Mouse (Mus musculus) retina, embryonic 14.5 days (tissue): ENCODE data around the gene Ssmem1.

Experiments used
- DNase-seq: peaks from one replicate; pipeline ENCODE4 v3.0.0-alpha.2; 2015; ENCODE audit warnings: low spot score

The Ssmem1 gene

DNA sequence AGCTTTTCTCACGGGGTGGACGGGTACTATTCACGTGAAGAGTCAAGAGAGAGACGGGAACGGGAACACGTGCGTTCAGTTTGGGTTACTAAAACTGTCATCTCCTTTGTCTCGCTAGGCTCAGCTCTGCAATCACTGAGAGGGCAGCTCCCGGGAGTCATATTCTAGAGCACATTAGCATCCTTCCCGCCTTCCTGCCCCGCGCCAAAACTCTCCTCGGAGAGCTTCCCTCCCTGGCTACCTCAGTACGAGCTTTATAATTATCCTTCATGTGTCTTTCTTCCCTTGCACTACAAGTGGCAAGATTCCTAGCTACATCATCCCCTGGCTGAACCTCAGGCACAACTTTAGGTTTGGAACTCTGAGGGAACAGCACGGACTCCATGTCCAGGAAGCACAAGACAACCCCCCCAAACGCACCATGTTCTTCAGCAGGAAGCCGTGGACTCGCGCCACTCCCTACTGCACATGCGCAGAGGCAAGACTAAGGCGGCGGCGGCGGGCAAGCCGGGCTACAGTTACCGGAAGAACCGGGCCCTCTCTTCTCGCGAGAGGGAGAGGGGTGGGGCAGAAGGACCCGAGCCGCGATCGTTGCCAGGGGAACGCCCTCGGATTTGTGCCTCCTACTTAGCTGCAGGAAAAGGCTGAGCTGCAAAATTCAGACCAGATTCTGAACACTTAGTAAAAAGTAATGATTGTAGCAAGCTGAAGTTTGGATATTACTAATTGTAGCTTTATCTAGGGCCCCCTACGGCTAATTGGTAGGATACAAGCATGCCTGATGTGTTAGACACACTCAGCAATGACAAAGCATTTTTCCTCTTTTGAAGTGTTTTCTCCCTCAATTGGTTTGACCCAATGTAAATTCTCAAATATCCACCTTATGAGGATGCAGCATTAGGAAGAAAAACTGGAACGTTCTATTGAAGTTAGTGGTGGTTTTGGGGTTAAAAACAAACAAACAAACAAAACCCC, at the start of gene Ssmem1, which contains the start of gene Tmem209:
TSS of gene Ssmem1 (plus strand) at position 585 of the 975 bp plus-strand sequence.
TSS of gene Tmem209 (minus strand) at position 519 of the 975 bp plus-strand sequence.
- DNase-seq = peak; percentile 99

DNA sequence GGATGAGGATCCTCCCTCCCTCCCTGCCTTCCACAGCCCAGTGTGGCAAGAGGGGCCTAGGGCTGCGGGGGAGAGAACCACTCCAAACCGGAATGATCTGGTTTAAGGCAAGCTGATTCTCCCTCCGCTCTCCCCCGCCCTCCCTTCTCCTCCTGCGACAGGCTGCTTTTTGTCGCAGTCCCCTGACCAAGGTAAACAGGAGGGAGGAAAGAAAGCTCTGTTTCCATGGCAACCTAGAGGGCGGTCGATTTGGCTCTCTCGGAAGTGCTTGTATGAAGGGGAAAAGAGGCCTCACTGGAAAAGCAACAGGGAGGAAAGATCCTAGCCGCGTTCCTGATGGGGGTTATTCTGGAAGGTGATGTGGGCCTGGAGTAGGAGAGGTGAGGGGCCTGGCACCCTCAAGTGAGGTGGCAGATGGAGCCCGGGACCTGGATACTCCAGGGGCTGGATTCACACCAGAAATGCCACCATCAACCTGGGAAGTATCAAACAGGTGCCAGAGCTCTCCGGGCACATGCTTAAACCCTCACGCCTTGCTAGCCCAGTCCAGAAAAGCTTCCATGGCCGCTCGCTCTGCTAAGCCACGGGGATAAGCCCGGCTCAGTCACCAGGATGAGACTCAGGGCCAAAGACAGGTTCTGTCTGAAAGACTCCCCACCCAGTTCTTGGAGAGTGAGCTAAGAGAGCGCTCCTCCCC, 48.8 kb upstream of the Ssmem1 start:
- DNase-seq = peak; percentile 89

DNA sequence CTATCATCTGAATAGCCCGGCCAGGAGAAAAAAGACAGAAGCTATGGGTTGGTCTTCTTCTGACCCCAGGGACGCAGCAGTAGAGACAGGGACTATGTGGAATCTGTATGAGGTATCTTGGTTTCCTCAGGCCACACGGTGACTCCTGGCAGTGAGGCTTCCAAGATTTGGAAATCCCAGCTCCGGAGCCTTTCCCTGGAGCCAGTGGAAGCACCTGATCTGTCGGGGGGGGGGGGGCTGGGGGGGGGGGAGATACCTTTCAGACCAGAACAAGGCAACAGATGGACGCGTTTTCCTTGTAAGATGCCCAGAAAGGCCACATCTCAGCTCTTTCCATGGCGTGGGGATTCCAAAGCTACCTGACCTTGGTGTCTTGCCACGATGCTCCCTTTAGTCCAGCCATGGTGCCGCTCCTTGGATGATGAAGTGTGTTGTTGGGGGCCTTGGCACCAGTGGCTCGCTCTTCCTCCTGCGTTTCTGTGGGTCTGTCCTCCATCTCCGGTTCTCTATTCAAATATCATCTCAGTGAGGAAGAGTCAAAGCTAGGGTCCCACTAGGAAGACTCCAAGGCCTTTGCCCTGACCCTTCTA, 47.8 kb upstream of the Ssmem1 start:
- no peak for DNase-seq

DNA sequence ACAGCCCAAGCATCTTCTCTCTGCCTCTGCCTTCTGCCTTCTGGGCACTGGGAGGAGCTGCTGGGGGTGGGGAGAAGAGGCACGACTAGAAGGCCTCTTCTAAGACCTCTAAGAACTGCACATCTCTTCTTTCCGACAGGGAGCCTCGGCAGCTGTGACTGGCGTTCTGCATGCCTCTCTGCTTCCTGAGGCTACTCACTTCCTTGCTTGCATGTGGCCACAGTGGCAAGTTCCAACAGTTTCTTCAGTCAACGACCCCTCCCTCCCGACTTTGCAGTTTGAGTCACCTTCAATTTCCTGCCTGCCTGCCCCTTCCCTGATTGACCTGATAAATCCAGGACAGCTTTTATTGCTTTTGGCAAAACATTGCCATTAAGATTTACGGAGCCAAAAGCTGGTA, 46.8 kb upstream of the Ssmem1 start:
- DNase-seq = no peak

DNA sequence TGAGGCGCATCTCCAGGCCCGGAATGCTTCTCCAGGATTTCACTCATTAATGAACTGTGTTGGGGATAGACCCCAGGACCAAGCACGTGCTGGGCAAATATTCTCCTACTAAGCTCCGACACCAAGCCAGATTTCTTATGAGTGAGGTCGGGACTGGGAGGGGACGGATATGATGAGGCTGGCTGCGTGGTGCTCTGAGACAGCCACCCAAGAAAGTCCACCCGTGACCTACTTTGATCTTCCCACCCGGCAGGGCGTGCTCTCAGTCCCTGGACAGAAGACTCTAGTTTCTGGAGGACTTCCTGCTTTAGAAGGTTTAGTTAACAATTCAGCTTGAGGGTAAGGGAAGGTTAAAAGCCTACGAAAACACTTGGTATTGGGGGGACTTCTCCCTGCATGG, 44.1 kb upstream of the Ssmem1 start:
- no peak for DNase-seq

DNA sequence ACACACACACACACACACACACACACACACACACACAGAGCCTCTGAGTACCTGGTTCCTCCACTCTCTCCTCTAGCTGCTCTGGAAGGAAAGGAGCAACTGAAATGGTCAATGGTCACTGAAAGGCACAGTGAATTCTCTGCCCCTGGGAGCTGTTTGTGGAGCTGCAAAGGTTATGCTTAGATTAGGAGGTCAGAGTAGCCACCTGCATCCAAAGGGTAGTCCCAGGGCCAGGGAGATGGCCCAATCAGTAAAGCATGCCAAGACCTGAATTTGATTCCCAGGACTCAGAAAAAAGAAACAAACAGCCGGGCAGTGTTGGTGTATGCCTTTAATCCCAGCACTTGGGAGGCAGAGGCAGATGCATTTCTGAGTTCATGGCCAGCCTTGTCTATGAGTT, 41.6 kb upstream of the Ssmem1 start:
- no peak for DNase-seq

DNA sequence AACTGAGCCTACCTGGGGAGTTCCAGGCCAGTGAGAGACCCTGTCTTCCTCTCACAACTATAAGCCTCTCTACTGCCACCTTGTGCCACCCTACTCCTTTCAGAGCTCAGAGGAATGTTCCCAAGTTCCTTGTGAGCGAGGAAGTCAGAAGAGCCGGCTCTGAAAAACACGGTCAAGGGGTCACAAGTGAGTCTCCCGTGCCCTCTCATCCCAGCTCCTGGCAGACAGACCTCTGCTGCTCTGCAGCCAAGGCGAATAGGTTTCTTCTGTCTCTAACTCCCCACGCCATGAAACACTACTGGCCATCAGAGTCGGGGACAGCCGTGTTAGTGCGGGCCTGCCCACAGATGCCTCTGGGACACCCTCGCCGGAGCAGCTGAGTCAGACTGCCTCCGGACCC, 41.0 kb upstream of the Ssmem1 start:
- DNase-seq = peak; percentile 67

DNA sequence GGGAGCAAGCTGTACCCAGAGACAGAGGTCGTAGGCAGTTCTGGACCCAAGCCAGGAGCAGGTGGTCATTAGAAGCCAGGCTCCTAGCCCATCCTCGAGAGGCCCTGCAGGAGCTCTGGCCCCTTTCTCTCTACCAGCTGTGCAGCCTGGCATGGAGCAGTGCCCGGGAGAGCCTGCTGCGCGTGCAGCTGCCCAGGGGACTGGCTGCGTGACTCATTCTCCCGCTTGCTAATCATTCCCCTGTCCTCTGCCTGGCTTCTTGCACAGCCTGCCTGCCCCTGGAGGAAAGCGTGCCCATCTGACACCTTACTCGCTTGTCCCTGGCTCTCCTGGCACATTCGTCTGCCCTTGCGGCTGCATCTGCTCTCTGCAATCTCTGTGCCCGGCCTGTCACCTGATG, 40.3 kb upstream of the Ssmem1 start:
- no peak for DNase-seq

DNA sequence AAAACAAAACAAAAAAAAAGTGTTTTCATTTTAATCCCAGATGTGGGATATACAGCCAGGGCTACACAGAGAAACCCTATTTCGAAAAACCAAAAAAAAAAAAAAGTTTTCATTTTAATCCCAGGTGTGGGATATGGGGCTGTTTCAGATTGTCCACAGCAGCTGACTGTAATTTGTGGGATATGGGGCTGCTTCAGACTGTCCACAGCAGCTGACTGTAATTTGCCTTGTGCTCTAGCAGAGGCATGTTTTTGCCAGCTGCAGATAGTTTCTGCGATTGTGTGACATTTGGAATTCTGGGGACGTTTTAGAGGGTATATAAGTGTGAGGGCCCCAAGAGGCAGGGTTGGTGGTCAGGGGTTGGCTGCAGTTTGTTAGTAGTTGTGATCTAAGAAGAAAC, 37.9 kb upstream of the Ssmem1 start:
- no peak for DNase-seq

DNA sequence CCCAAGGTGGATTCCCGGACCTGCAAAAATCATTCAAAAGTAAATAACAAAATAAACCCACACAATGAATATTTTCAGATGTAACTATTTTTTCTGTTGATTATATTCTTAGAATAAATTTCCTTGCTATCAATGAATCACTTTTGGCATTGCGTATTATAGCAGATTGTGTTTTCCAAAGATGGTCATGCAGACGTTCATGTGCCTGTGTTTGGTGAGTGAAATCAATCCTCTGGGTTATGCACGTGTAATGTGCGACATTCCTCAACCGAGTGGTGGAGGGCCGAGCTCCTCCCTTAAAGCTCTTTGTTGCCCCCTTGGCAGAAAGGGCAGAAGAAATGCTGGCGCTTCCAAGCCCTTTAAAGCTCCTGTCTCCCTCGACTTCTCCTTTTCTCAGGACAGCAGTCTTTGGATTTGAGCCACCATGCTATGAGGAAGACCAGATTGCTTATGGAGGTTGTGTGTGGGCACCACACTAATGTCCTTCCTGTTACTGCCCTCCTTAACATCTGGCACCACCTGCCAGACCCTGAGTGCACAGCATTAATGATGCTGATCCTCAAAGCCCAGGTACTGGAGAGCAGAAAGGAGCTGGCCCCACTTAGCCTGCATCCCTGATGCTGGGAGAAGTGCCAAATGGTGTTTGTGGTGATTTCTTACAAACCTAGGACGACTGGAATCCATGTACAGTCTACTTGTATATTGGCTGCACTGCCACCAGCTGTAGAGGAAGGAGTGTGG, 33.5 kb upstream of the Ssmem1 start:
- no peak for DNase-seq

DNA sequence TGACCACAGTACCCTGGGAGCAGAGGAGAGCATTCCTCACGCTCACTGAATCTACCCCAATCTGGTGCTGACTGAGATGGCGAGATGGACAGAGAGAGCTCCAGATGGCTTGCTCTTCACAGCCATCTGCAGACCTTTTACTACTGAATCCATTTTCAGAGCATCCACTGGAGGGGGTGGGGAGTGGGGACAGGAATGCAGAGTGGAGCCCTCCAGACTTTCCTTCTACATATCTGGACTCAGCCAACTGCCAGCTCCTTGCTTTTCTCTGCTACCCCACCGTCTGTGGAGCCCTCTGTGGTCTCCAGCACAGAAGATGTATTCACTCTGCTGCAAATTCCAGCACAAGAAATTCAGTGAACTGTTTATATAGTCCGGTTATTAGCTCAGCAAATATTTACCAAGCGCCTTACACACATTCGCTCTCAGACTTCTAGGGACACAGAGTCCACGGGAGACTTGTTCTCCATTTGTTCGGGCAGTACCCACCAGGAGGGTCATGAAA, 32.4 kb upstream of the Ssmem1 start:
- no peak for DNase-seq

DNA sequence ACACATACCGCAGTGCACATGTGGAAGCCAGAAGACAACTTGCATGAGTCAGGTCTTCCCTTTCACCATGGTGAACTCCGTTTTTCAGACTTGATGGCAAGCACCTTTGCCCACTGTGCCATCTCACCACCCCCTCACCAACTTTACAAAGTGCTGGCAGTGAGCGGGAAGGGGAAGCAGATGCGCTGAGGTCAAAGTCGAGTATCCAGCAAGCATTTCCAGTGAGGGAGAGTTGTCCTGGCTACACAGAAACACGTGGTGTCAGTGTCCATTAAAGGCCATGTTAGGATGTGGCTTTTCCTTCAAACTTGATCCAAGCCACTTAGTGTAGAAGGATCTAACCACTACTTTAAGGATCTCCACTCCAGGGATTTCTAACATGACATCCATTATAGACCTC, 31.9 kb upstream of the Ssmem1 start:
- no peak for DNase-seq

DNA sequence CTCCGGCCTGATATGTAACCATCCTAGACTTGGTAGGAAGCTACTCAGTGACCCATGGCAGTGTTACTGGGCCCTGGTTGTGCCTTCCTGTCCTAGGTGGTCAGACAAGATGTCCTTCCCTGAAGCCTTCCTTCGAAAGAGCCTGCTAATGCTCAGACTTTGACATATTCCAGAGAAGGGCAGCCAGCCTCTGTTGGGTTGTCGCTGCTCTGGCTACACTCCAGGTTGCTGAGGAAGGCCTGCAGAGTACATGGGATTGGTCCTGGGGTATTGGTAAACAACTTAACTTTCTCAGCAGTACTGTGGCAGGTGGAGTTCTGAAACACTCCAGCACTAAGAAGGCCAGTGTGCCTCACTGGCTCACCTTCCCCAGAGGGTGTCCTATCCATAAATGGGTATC, 30.2 kb upstream of the Ssmem1 start:
- DNase-seq = no peak

DNA sequence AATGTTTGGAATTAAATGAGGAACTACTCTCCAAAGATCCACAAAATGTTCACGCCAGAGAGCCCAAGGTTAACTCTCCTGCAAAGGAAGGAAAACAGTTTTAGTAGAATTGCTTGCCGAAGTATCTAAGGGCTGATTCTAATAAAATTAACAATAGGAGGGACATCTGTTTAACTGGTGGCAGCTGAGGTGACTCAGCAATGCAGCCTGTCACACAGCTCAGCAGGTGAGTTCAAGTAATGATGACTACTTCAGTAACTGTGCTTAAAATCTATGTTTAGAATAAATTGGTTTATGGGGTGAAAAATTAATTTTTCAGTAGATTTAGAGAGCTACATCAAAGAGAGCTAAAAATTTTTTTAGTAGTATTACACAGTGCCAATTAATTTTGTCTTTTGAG, 26.7 kb upstream of the Ssmem1 start:
- no peak for DNase-seq

DNA sequence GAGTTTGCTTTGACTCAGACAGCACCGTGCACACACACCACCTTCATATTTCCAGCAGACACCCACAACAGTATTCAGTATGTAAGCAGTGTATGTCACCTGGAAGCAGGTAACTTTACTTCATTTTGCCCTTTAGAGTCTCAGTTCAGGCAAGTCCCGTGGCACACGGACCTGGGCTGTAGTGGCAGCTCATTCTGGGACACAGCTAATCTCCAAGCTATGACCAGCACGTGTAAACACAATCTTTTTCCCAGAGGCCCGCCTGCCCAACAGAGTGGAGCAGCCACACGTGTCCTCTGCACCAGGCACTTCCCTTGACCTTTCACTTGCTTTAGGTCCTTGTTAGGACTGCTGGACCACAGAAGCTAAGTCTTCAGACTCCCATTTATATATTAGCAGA, 23.1 kb upstream of the Ssmem1 start:
- no peak for DNase-seq

DNA sequence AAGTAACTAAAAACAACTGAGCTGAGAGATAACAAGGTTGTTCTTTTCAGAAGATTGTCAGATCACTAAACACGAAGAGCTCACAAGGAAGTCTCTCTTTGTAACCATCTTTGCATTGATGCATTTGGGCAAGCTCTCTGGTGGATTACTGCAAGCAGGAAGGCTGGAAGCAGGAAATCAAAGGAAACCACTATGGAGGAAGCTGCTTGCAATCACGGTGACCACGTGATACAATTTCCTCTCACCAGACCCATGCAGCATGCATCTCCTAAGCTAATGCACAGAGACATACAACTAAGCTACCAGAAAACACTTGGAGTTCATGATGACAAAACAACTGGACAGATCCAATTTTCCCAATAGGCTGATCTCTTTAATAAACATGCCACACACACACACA, 10.6 kb upstream of the Ssmem1 start:
- no peak for DNase-seq

DNA sequence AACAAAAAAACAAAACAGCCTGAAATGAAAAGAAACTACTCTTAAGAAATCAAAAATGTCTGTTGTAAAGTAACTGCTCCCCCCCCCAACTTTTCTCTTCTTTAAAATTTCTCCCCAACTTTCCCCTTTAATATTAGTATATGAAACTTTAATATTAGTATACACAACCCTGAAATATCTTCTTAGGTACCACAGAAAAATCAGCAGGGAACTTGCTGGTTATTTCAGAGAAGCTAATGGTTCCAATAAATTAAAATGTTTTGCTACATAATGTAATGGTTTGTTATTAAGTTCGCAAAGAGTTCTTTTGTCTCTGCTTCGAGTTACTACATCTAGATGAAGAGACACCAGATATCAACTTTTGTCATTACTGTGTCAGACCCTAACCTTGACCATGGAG, 825 bp upstream of the Ssmem1 start:
- DNase-seq = no peak

DNA sequence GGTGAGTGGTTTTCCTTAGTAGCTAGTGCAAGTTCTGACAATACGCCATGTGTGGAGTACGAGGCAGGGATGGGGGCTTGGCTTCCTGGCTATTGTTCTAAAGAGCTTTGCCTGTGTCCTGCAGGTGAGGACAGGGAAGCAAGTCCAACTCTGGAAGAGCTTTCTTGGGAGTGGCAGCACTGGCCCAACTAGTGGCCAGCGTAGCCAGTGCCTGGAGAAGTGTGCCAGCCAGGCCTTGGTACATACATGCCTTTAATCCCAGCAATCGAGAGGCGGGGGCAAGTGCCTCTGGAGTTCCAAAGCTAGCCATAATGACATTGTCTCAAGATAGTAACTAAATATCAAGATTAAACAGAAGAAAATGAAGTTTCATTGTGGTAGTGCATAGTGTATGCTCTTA, 642 bp downstream of the Ssmem1 start:
- no peak for DNase-seq

DNA sequence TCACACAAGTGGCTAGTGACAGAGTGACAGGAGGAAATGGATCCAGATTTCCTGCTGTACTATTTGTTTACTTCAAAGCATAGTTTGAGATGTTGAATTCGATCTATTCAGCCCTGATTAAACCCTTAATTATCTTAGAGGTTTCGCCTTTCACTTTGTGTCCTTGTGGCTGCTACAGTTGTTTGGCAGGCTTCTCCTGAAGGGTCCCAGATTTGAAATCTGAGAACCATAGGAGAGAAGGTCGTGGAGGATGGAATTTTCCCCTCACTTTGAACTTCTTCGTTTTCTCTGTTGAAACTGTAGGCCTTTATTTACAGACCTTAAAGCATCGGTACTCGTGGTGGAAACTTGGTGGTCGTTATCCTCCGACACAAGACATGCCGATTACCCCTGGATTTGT, 4.6 kb downstream of the Ssmem1 start:
- DNase-seq = no peak

DNA sequence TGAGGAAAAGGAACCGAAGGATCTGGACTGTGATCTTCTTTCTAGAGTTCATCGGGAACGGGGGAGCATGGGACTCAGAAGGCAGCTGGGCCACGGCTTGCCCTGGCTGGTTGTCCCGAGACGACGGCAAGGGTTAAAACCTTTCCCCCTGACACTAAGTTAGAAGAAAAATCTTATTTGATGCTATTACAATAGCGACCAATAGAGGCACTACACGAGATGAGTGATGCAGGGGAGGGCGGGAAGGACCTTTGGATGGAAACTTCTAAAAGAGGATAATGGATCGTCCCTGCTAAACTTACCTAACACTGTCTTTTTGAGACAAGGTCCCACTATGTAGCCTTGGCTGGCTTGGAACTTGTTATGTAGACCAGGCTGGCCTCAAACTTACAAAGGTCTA, 10.8 kb downstream of the Ssmem1 start:
- peak; percentile 37 for DNase-seq

DNA sequence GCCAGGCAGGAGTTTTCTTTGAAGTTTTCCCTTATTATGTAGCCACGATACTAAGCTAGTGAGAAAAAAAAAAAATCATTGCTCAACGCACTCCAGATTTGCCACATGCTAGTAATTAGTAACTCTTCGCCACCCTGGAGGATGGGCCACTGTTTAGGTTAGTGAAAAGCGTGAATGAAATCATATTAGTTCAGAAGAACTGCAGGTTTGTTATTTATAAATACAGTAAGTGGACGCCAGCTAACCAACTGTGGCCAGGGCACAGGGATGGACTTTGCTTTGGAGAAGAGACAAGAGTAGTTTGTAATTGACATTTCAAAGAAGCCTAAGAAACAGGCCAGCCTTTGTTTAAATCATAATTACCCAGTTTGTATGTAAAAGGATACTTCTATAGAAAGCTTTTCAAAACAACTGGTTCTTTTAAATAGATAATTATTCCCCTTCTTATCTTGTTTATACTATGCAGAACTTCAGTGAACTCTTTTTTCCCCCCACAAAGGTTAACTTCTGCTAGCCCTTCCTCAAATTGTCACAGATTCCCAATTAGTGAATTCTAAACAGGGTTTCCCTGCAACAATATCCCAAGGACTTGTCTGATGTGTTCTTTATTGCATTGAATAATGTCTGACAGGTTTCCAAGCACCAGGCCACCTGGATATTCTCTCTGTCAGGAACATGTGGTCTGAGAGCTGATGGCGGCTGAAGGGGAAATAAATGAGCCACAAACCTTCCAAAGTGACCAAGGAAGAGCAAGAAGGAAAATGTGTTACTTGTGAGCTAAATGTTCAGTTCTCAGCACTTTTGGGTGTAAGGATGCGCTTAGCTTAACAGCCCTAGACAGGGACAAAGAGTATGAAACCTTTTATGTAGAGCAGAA, 16.0 kb downstream of the Ssmem1 start:
- DNase-seq = no peak
